Mouse (Mus musculus) cerebellum, adult 2 months (tissue): ENCODE data around the gene Sgms1.

Experiments
- CTCF ChIP-seq: fragments of 200-500 bp; IDR thresholded peaks from 2 replicates; pipeline ENCODE4 v1.5.1; 2011; ENCODE audit warnings: low read depth, mild to moderate bottlenecking, control low read depth, low read length, moderate library complexity, borderline replicate concordance; ENCODE audit not compliant: insufficient read depth
- POLR2A ChIP-seq: fragments of 200-500 bp; IDR thresholded peaks from 2 replicates; pipeline ENCODE4 v1.6.1; 2011; ENCODE audit warnings: low read length, control low read depth, borderline replicate concordance; ENCODE audit not compliant: insufficient read depth

DNA sequence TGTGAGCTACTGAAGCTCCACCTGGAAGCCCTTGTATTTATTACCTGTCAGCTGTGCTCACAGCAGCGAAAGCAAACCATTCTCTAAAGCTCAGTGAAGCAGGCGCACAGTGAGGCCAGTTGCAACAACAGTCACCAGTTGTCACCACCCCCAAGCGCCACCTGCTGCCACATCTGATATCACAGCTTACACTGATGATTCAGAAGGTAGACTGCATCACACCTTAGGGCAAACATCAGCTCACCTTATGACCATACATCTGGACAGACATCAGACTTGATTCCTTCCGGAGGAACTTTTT, 69.2 kb downstream of the Sgms1 start:
- TF ChIP-seq CTCF (peak; percentile 53), POLR2A (no peak)
